Mouse (Mus musculus) liver, embryonic 13.5 days (tissue): ENCODE results near the gene Spon1. TPM values are rescaled to one million over a fixed set of nuclear protein-coding genes. Genes with fewer than 3 reads are reported as not detected.

Experiments
- ATAC-seq: fragments of 200-750 bp; cut with Nextera tagmentation; 2 replicates; pipeline ENCODE4 v1.8.0; 2017; ENCODE audit warnings: low read depth, mild to moderate bottlenecking, moderate number of reproducible peaks, moderate library complexity
- DNase-seq: peaks from one replicate; pipeline ENCODE4 v3.0.0; 2022
- H3K27ac ChIP-seq: fragments of 300-500 bp; sonication (generic); 2 replicates; pipeline ENCODE4 v1.5.1; 2015; ENCODE audit warnings: moderate library complexity, mild to moderate bottlenecking, inconsistent platforms
- H3K27me3 ChIP-seq: fragments of 300-500 bp; sonication (generic); 2 replicates; pipeline ENCODE4 v1.6.1; 2015; ENCODE audit warnings: mild to moderate bottlenecking, inconsistent platforms
- H3K36me3 ChIP-seq: fragments of 300-500 bp; sonication (generic); 2 replicates; pipeline ENCODE4 v1.6.1; 2015; ENCODE audit warnings: mild to moderate bottlenecking, inconsistent platforms
- H3K4me1 ChIP-seq: fragments of 300-500 bp; sonication (generic); replicated peaks from 2 replicates; pipeline ENCODE4 v1.6.1; 2015; ENCODE audit warnings: inconsistent platforms
- H3K4me2 ChIP-seq: fragments of 300-500 bp; sonication (generic); 2 replicates; pipeline ENCODE4 v1.6.1; 2015; ENCODE audit warnings: inconsistent platforms, mild to moderate bottlenecking, moderate library complexity
- H3K4me3 ChIP-seq: fragments of 300-500 bp; sonication (generic); replicated peaks from 2 replicates; pipeline ENCODE4 v1.5.1; 2015; ENCODE audit warnings: mild to moderate bottlenecking, inconsistent platforms
- H3K9ac ChIP-seq: fragments of 300-500 bp; sonication (generic); 2 replicates; pipeline ENCODE4 v1.6.1; 2015; ENCODE audit warnings: mild to moderate bottlenecking, inconsistent platforms
- H3K9me3 ChIP-seq: fragments of 300-500 bp; sonication (generic); replicated peaks from 2 replicates; pipeline ENCODE4 v1.6.1; 2016; ENCODE audit warnings: inconsistent platforms
- WGBS: fragments of 180-500 bp; shearing (Covaris S2); methylation state at CpG from one replicate; pipeline ENCODE4 v1.1.7; 2015; ENCODE audit not compliant: insufficient replicate concordance; 5-methylcytosine and 5-hydroxymethylcytosine counted together
- polyA plus RNA-seq: library from polyadenylated mRNA; unstranded; fragments of >200 nt; fragmentation: Nextera tagmentation; extraction: Ambion mirVana; gene quantifications from 2 replicates; pipeline ENCODE4 v1.2.1, GENCODE M21; 2015

Spon1 gene
- polyA plus RNA-seq, 1 experiment from 2014 or later = 0.95 TPM

- no peak for DNase-seq
- Histone ChIP-seq H3K9ac (no peak overlapping the region), H3K4me2 (no peak overlapping the region), H3K4me3 (no peak overlapping the region), H3K27ac (no peak overlapping the region), H3K9me3 (no peaks in the 10 kb centered on the region), H3K27me3 (no peaks in the 10 kb centered on the region), H3K36me3 (no peaks in the 10 kb centered on the region), H3K4me1 (no peaks in the 10 kb centered on the region)
- 63% methylated on average over 3 of the region's 3 CpGs for WGBS
- no peak for ATAC-seq
Measured at GRCm38 (mm10) chr7:113880021-113880420, 114.2 kb downstream of the Spon1 start.

GRCm38 (mm10) chr7:113890782-113891181 lies 125.0 kb downstream of the Spon1 start:
- Histone ChIP-seq H3K27ac (no peak overlapping the region), H3K9me3 (no peaks in the 10 kb centered on the region), H3K27me3 (no peaks in the 10 kb centered on the region), H3K4me1 (no peaks in the 10 kb centered on the region), H3K4me3 (no peak overlapping the region), H3K9ac (no peak overlapping the region), H3K4me2 (no peak overlapping the region), H3K36me3 (no peaks in the 10 kb centered on the region)
- WGBS = 86% methylated on average over 2 of the region's 2 CpGs
- ATAC-seq (no peak), DNase-seq (no peak)

GRCm38 (mm10) chr7:113891491-113891890 lies 125.7 kb downstream of the Spon1 start:
- DNase-seq (no peak), ATAC-seq (no peak)
- WGBS = 62% methylated on average over 6 of the region's 6 CpGs
- Histone ChIP-seq H3K27ac (no peak overlapping the region), H3K4me3 (no peak overlapping the region), H3K9me3 (no peaks in the 10 kb centered on the region), H3K4me1 (no peaks in the 10 kb centered on the region), H3K27me3 (no peaks in the 10 kb centered on the region), H3K4me2 (no peak overlapping the region), H3K9ac (no peak overlapping the region), H3K36me3 (no peaks in the 10 kb centered on the region)

- 0 out of 2 replicates have a peak, but pooled peaks cover 3% of the 10 kb centered on the region for H3K9me3 ChIP-seq
- no peak overlapping the region for H3K27ac ChIP-seq
- no peak overlapping the region for H3K4me2 ChIP-seq
- no peak overlapping the region for H3K9ac ChIP-seq
- H3K27me3 ChIP-seq = no peaks in the 10 kb centered on the region
- DNase-seq (no peak), ATAC-seq (no peak)
- H3K4me3 ChIP-seq = no peak overlapping the region
- no peaks in the 10 kb centered on the region for H3K36me3 ChIP-seq
- 67% methylated on average over 7 of the region's 7 CpGs for WGBS
- no peaks in the 10 kb centered on the region for H3K4me1 ChIP-seq
Measured at GRCm38 (mm10) chr7:113893944-113894662, 128.3 kb downstream of the Spon1 start.

- H3K4me1 ChIP-seq = no peaks in the 10 kb centered on the region
- H3K4me2 ChIP-seq = no peak overlapping the region
- WGBS = 46% methylated on average over 5 of the region's 5 CpGs
- ATAC-seq = no peak
- H3K9me3 ChIP-seq = 0 out of 2 replicates have a peak, but pooled peaks cover 3% of the 10 kb centered on the region
- H3K9ac ChIP-seq = no peak overlapping the region
- no peak overlapping the region for H3K4me3 ChIP-seq
- no peaks in the 10 kb centered on the region for H3K27me3 ChIP-seq
- no peak for DNase-seq
- no peaks in the 10 kb centered on the region for H3K36me3 ChIP-seq
- H3K27ac ChIP-seq = no peak overlapping the region
Measured at GRCm38 (mm10) chr7:113895266-113895665, 129.5 kb downstream of the Spon1 start.

GRCm38 (mm10) chr7:113898388-113898787 lies 132.6 kb downstream of the Spon1 start:
- no peak overlapping the region for H3K4me3 ChIP-seq
- H3K4me2 ChIP-seq = no peak overlapping the region
- no peak overlapping the region for H3K9ac ChIP-seq
- DNase-seq (no peak), ATAC-seq (no peak)
- no peak overlapping the region for H3K27ac ChIP-seq
- 0 out of 2 replicates have a peak, but pooled peaks cover 3% of the 10 kb centered on the region for H3K9me3 ChIP-seq
- H3K4me1 ChIP-seq = no peaks in the 10 kb centered on the region
- H3K36me3 ChIP-seq = no peaks in the 10 kb centered on the region
- no peaks in the 10 kb centered on the region for H3K27me3 ChIP-seq

GRCm38 (mm10) chr7:113901511-113901910 lies 135.7 kb downstream of the Spon1 start:
- H3K27ac ChIP-seq = no peak overlapping the region
- ATAC-seq (no peak), DNase-seq (no peak)
- no peak overlapping the region for H3K4me3 ChIP-seq
- H3K9me3 ChIP-seq = 0 out of 2 replicates have a peak, but pooled peaks cover 3% of the 10 kb centered on the region
- no peaks in the 10 kb centered on the region for H3K4me1 ChIP-seq
- no peak overlapping the region for H3K4me2 ChIP-seq
- H3K36me3 ChIP-seq = no peaks in the 10 kb centered on the region
- 68% methylated on average over 2 of the region's 2 CpGs for WGBS
- H3K9ac ChIP-seq = no peak overlapping the region
- no peaks in the 10 kb centered on the region for H3K27me3 ChIP-seq

GRCm38 (mm10) chr7:113901941-113902515 lies 136.2 kb downstream of the Spon1 start:
- Histone ChIP-seq H3K4me1 (no peaks in the 10 kb centered on the region), H3K9me3 (0 out of 2 replicates have a peak, but pooled peaks cover 3% of the 10 kb centered on the region), H3K27ac (no peak overlapping the region), H3K27me3 (no peaks in the 10 kb centered on the region), H3K4me3 (no peak overlapping the region), H3K4me2 (no peak overlapping the region), H3K9ac (no peak overlapping the region), H3K36me3 (no peaks in the 10 kb centered on the region)
- ATAC-seq (no peak), DNase-seq (no peak)
- 56% methylated on average over 10 of the region's 10 CpGs for WGBS

GRCm38 (mm10) chr7:113903127-113903827 lies 137.5 kb downstream of the Spon1 start:
- H3K27me3 ChIP-seq = no peaks in the 10 kb centered on the region
- no peaks in the 10 kb centered on the region for H3K4me1 ChIP-seq
- H3K27ac ChIP-seq = no peak overlapping the region
- ATAC-seq (no peak), DNase-seq (no peak)
- H3K4me2 ChIP-seq = no peak overlapping the region
- H3K4me3 ChIP-seq = no peak overlapping the region
- no peak overlapping the region for H3K9ac ChIP-seq
- no peaks in the 10 kb centered on the region for H3K36me3 ChIP-seq
- H3K9me3 ChIP-seq = 0 out of 2 replicates have a peak, but pooled peaks cover 1% of the 10 kb centered on the region
- 64% methylated on average over 3 of the region's 3 CpGs for WGBS

GRCm38 (mm10) chr7:113903939-113904338 lies 138.1 kb downstream of the Spon1 start:
- Histone ChIP-seq H3K27me3 (no peaks in the 10 kb centered on the region), H3K9me3 (no peaks in the 10 kb centered on the region), H3K9ac (no peak overlapping the region), H3K36me3 (no peaks in the 10 kb centered on the region), H3K4me3 (no peak overlapping the region), H3K27ac (no peak overlapping the region), H3K4me1 (no peaks in the 10 kb centered on the region), H3K4me2 (no peak overlapping the region)
- ATAC-seq (no peak), DNase-seq (no peak)
- 88% methylated on average over 5 of the region's 5 CpGs for WGBS

GRCm38 (mm10) chr7:113904348-113904895 lies 138.6 kb downstream of the Spon1 start:
- no peaks in the 10 kb centered on the region for H3K36me3 ChIP-seq
- no peak for DNase-seq
- H3K4me1 ChIP-seq = no peaks in the 10 kb centered on the region
- H3K9me3 ChIP-seq = no peaks in the 10 kb centered on the region
- no peak overlapping the region for H3K4me2 ChIP-seq
- no peak overlapping the region for H3K9ac ChIP-seq
- no peaks in the 10 kb centered on the region for H3K27me3 ChIP-seq
- H3K4me3 ChIP-seq = no peak overlapping the region
- no peak for ATAC-seq
- no peak overlapping the region for H3K27ac ChIP-seq
- WGBS = 79% methylated on average over 7 of the region's 7 CpGs
